Mouse (Mus musculus) MEL (cell line): ENCODE results near the gene Ccdc34.

Experiments used
- CTCF ChIP-seq, 3 experiments: IDR thresholded peaks in 2 of 3; conservative IDR thresholded peaks in 1 of 3; 2 replicates each; pipeline ENCODE4 v1.5.1; 2011 to 2012; ENCODE audit warnings: low read length in 3 of 3, low read depth in 2 of 3, mild to moderate bottlenecking in 2 of 3, improper control_type of control experiment in 1 of 3, inconsistent platforms in 1 of 3, mixed read lengths in 1 of 3, moderate library complexity in 1 of 3; ENCODE audit not compliant: control insufficient read depth in 1 of 3, insufficient read depth in 1 of 3, poor library complexity in 1 of 3, severe bottlenecking in 1 of 3
- MYC ChIP-seq: IDR thresholded peaks from 2 replicates; pipeline ENCODE4 v1.6.1; 2011; ENCODE audit warnings: low read depth, mild to moderate bottlenecking, low read length, improper control_type of control experiment, moderate library complexity
- POLR2A ChIP-seq, 2 experiments: IDR thresholded peaks; 2 replicates each; pipeline ENCODE4 v1.6.1; 2011 to 2012; ENCODE audit warnings: low read length in 2 of 2, mild to moderate bottlenecking in 2 of 2, control low read depth in 1 of 2, improper control_type of control experiment in 1 of 2, low read depth in 1 of 2, moderate library complexity in 1 of 2; ENCODE audit not compliant: control insufficient read depth in 1 of 2, insufficient read depth in 1 of 2, poor library complexity in 1 of 2
- TCF12 ChIP-seq: IDR thresholded peaks from 2 replicates; pipeline ENCODE4 v1.6.1; 2014; ENCODE audit warnings: low read depth, mild to moderate bottlenecking, inconsistent platforms, low read length, improper control_type of control experiment, moderate library complexity
- USF1 ChIP-seq: IDR thresholded peaks from 2 replicates; pipeline ENCODE4 v1.6.1; 2014; ENCODE audit warnings: low read depth, mild to moderate bottlenecking, inconsistent platforms, low read length, improper control_type of control experiment, moderate library complexity

- TF ChIP-seq TCF12 (no peak), MYC (no peak), POLR2A (IDR thresholded peaks at IDR 0.05; ENCODE audit: control insufficient read depth in 1 of 2, insufficient read depth in 1 of 2, low read depth in 1 of 2, low read length in 2 of 2, poor library complexity in 1 of 2) (no peak), USF1 (no peak), CTCF (IDR thresholded peaks at IDR 0.05 in 2 of 3, conservative IDR thresholded peaks at IDR 0.05 in 1 of 3; ENCODE audit: control insufficient read depth in 1 of 3, insufficient read depth in 1 of 3, low read depth in 2 of 3, low read length in 3 of 3, poor library complexity in 1 of 3, severe bottlenecking in 1 of 3) (no peak)
These were observed 42.8 kb upstream of the Ccdc34 start for GRCm38 (mm10) chr2:109974807-109975206.
